Mouse (Mus musculus) hindbrain, postnatal 0 days (tissue): ENCODE results near the gene Osbp2. TPM values are rescaled to one million over a fixed set of nuclear protein-coding genes. Genes with fewer than 3 reads are reported as not detected.

ENCODE experiments used
- ATAC-seq: fragments of 200-750 bp; cut with Nextera tagmentation; 2 replicates; pipeline ENCODE4 v1.8.0; 2017; ENCODE audit warnings: mild to moderate bottlenecking, moderate TSS enrichment, moderate library complexity
- DNase-seq: peaks from one replicate; pipeline ENCODE4 v3.0.0-alpha.2; 2015; ENCODE audit warnings: low spot score
- H3K27ac ChIP-seq: fragments of 300-500 bp; sonication (generic); 2 replicates; pipeline ENCODE4 v1.5.1; 2014; ENCODE audit warnings: mild to moderate bottlenecking
- H3K27me3 ChIP-seq: fragments of 300-500 bp; sonication (generic); 2 replicates; pipeline ENCODE4 v1.6.1; 2014; ENCODE audit warnings: low read length, mixed read lengths; ENCODE audit not compliant: insufficient read depth
- H3K36me3 ChIP-seq: fragments of 300-500 bp; sonication (generic); 2 replicates; pipeline ENCODE4 v1.6.1; 2014; ENCODE audit warnings: low read length, mixed read lengths; ENCODE audit not compliant: insufficient read depth
- H3K4me1 ChIP-seq: fragments of 300-500 bp; sonication (generic); 2 replicates; pipeline ENCODE4 v1.6.1; 2014; ENCODE audit warnings: antibody characterized with exemption, low read length, mixed read lengths; ENCODE audit not compliant: insufficient read depth
- H3K4me2 ChIP-seq: fragments of 300-500 bp; sonication (generic); 2 replicates; pipeline ENCODE4 v1.6.1; 2014; ENCODE audit warnings: low read depth, mild to moderate bottlenecking, low read length, moderate library complexity, mixed read lengths
- H3K4me3 ChIP-seq: fragments of 300-500 bp; sonication (generic); 2 replicates; pipeline ENCODE4 v1.5.1; 2014; ENCODE audit warnings: low read length
- H3K9ac ChIP-seq: fragments of 300-500 bp; sonication (generic); replicated peaks from 2 replicates; pipeline ENCODE4 v1.6.1; 2014; ENCODE audit warnings: mild to moderate bottlenecking, low read length, moderate library complexity, mixed read lengths
- H3K9me3 ChIP-seq: fragments of 300-500 bp; sonication (generic); 2 replicates; pipeline ENCODE4 v1.6.1; 2016; ENCODE audit warnings: low read length, mixed read lengths
- CTCF ChIP-seq: IDR thresholded peaks from 2 replicates; pipeline ENCODE4 v1.5.1; 2016; ENCODE audit warnings: antibody characterized with exemption, control low read depth, low read depth
- WGBS: fragments of 180-500 bp; shearing (Covaris S2); extraction: QIAGEN DNeasy Blood & Tissue Kit; methylation state at CpG from one replicate; pipeline ENCODE4 v1.1.7; 2014; 5-methylcytosine and 5-hydroxymethylcytosine counted together
- polyA plus RNA-seq: library from polyadenylated mRNA; unstranded; fragments of >200 nt; fragmentation: Nextera tagmentation; extraction: Ambion mirVana; gene quantifications from 2 replicates; pipeline ENCODE4 v1.2.1, GENCODE M21; 2015
- total RNA-seq: library from RNA; depleted of rRNA; stranded (reverse); fragments of >200 nt; gene quantifications from 2 replicates; pipeline ENCODE4 v1.2.3, GENCODE M21; 2014

Osbp2 gene
- total and polyA plus RNA-seq, 2 experiments from 2014 or later, result 39.7 to 87.5 TPM

DNA sequence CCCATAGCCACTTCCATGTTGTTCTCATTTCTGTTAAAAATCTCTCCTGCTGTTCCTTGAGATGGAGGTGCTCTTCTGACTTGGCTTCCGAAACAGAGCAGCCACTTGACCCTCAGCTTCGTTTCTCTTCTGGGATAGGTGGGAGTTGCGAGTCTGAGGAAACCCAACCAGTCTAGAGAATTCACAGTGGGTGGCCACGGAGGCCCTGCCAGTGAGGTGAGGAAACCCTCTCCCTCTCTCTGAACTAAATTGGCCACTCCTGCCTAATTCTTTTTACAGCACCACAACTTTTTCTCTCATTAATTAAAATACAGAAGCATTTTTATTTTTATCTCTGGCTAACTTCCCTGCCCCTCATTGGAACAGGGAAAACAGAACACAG lies 88.4 kb downstream of the Osbp2 start:
- no peak for TF ChIP-seq CTCF
- Histone ChIP-seq H3K27me3 (no peaks in the 10 kb centered on the region), H3K27ac (peak overlapping the region; percentile 87), H3K4me2 (peak overlapping the region; percentile 83), H3K4me3 (peak overlapping the region; percentile 53; the same call in 1 of the 2 replicates), H3K9ac (no peak overlapping the region; the same call in 1 of the 2 replicates), H3K36me3 (no peaks in the 10 kb centered on the region), H3K9me3 (no peaks in the 10 kb centered on the region), H3K4me1 (peaks cover 4% of the 10 kb centered on the region; the same call in 1 of the 2 replicates)
- DNase-seq (no peak), ATAC-seq (no peak)
- 46% methylated on average over 4 of the region's 4 CpGs for WGBS

DNA sequence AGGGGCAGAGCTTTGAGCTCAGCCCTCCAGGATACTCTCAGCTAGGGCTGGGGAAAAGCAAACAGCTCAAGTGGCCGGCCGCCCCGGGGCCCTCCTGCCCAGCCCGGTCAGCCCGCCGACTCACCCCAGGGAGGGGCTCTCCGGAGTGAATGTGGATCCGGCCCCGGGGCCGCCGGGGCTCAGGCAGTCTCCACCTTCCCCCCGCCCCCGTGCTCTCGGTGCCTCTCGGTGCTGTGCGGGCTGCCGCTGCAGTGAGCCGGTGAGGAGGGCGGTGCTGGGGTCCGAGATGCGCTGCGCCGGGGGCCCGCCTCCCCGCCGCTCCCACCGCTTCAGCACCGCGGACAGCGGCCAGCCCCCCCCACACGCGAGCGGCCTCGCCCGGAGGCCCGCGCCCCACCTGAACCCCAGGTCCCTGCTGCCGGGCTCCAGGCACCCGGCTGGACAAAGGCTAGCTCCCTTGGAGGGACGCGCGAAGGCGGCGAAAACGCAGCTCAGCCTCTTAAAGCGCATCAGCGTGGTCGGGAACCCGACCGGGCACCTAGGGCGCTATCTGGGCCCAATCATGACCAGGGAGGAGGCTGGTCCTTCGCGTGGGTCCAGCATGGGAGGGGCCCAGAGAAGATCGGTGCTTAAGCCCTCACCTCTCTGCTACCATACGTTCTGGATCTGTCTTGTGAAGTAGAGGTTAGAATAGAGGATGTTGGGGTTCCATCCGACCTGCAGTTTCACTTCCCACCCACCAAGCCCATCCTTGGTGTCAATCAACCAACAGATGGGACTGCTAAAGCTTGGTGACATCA lies 89.0 kb downstream of the Osbp2 start:
- WGBS, result 2% methylated on average over 55 of the region's 56 CpGs
- peak overlapping the region; percentile 82 for H3K9ac ChIP-seq
- H3K27ac ChIP-seq, result peak overlapping the region; percentile 87
- H3K36me3 ChIP-seq, result no peaks in the 10 kb centered on the region
- TF ChIP-seq CTCF, result no peak
- ATAC-seq (peak; percentile 69), DNase-seq (peak; percentile 55)
- peak overlapping the region; percentile 83 for H3K4me2 ChIP-seq
- H3K4me3 ChIP-seq, result peak overlapping the region; percentile 53
- no peaks in the 10 kb centered on the region for H3K9me3 ChIP-seq
- no peaks in the 10 kb centered on the region for H3K27me3 ChIP-seq
- peaks cover 4% of the 10 kb centered on the region; the same call in 1 of the 2 replicates for H3K4me1 ChIP-seq

DNA sequence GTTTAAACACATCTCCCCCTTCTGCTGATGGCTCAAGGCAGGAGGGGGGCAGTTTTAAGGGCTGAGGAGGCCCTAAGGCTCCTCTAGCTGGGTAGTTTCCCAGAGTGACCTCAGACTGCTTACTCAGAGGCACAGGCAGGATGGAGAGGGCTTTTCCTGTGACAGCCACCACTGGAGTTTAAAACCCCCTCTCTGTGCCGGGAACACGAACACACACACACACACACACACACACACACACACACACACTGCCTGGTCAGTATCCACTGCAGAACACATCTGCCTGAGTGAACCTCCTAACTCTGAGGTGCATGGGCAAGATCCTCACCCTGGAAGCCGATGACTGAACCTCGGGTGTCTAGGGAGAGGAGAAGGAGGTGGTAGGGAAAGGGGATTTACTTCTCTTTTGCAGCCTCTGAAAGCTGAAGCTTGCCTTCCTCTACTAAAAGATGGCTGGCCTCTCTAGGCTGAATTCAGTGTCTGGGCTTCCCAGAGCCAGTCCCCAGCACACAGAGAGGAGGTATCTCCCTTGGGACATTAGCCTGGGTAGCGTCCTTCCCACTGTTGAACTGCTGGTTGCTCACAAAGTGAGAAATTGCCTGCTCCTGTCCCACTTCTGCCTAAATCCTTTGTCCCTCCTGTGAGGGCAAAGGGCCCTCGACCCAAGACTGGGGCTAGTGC lies 89.8 kb downstream of the Osbp2 start:
- peak overlapping the region; percentile 83 for H3K4me2 ChIP-seq
- DNase-seq (peak; percentile 26), ATAC-seq (peak; percentile 47)
- 17% methylated on average over 6 of the region's 6 CpGs for WGBS
- TF ChIP-seq CTCF, result no peak
- H3K27ac ChIP-seq, result peak overlapping the region; percentile 87
- peak overlapping the region; percentile 82 for H3K9ac ChIP-seq
- peaks cover 4% of the 10 kb centered on the region; the same call in 1 of the 2 replicates for H3K4me1 ChIP-seq
- no peaks in the 10 kb centered on the region for H3K27me3 ChIP-seq
- H3K4me3 ChIP-seq, result peak overlapping the region; percentile 53
- no peaks in the 10 kb centered on the region for H3K9me3 ChIP-seq
- H3K36me3 ChIP-seq, result no peaks in the 10 kb centered on the region

DNA sequence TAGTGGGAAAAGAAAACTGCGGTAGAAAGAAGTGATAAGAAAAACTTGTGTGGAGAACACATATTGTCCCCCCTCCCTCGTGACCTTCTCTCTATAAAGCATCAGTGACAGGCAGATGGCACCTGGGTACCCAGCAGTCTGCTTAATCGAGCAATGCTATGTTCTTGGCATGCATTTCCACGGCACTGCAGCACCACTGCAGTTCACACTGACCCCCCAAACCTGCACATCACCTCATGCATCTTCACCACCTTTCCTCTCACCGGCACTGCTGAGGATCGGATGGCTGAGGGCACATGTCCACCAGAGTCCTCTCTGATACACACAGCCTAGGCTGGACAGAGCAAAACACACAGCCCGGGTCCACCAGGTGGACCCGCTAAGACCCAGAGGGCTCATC lies 90.6 kb downstream of the Osbp2 start:
- H3K9ac ChIP-seq, result peak overlapping the region; percentile 82; the same call in 1 of the 2 replicates
- no peaks in the 10 kb centered on the region for H3K36me3 ChIP-seq
- H3K4me3 ChIP-seq, result peak overlapping the region; percentile 53
- WGBS, result 58% methylated on average over 8 of the region's 8 CpGs
- H3K27ac ChIP-seq, result peak overlapping the region; percentile 87; the same call in 1 of the 2 replicates
- H3K9me3 ChIP-seq, result no peaks in the 10 kb centered on the region
- no peaks in the 10 kb centered on the region for H3K27me3 ChIP-seq
- DNase-seq (no peak), ATAC-seq (peak; percentile 3; the same call in 1 of the 2 replicates)
- TF ChIP-seq CTCF, result no peak
- peak overlapping the region; percentile 83 for H3K4me2 ChIP-seq
- H3K4me1 ChIP-seq, result peaks cover 4% of the 10 kb centered on the region; the same call in 1 of the 2 replicates

DNA sequence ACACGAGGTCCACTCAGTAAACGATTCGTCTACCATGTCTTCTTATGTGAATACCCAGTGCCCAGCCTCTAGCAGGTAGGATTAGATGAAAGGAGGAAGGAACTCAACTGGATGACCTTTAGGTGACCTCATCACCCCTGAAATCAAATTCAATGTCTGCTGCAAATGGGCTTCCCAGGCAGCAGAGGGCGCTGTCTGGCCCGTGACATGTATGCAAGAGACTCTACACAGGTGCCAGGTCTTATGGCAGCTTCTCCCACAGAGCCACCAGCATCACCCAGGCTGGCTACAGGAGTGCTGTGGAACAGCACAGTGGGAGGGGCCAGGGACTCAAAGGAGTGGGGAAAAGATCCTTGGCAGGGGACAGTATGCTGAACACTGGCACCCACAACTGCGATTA lies 92.4 kb downstream of the Osbp2 start:
- no peak overlapping the region for H3K9ac ChIP-seq
- peak; percentile 62 for TF ChIP-seq CTCF
- H3K27me3 ChIP-seq, result no peaks in the 10 kb centered on the region
- no peak overlapping the region for H3K4me2 ChIP-seq
- DNase-seq (peak; percentile 20), ATAC-seq (no peak)
- H3K36me3 ChIP-seq, result no peaks in the 10 kb centered on the region
- WGBS, result 60% methylated on average over 6 of the region's 6 CpGs
- no peak overlapping the region for H3K4me3 ChIP-seq
- H3K9me3 ChIP-seq, result no peaks in the 10 kb centered on the region
- no peak overlapping the region for H3K27ac ChIP-seq
- H3K4me1 ChIP-seq, result peaks cover 4% of the 10 kb centered on the region; the same call in 1 of the 2 replicates

DNA sequence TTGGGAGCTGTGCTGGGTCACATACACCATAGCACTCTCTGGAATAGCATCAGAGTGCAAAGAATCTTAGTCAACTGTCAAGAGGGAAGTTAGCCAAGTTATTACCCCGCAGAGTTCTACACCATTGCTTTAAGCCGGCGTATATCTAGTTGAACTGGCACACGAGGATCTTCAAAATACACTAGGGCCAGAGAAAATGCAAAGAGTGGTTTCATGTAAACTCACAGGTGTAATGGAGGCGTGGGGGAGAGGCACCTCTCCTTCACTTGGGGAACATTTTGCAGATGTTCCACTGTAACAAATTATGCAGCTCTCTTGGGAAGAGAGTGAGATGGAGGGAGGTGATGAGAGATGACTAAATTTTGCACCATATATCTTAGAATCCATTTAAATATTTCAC lies 95.9 kb downstream of the Osbp2 start:
- Histone ChIP-seq H3K4me3 (no peak overlapping the region), H3K27ac (no peak overlapping the region), H3K36me3 (no peaks in the 10 kb centered on the region), H3K9me3 (no peaks in the 10 kb centered on the region), H3K4me2 (no peak overlapping the region), H3K9ac (no peak overlapping the region), H3K27me3 (no peaks in the 10 kb centered on the region), H3K4me1 (no peaks in the 10 kb centered on the region)
- WGBS, result 94% methylated on average over 5 of the region's 5 CpGs
- TF ChIP-seq CTCF, result no peak
- ATAC-seq, result no peak
- DNase-seq, result no peak
